Mouse (Mus musculus): ENCODE measurements around the gene Tpsg1.

The Tpsg1 gene

DNA sequence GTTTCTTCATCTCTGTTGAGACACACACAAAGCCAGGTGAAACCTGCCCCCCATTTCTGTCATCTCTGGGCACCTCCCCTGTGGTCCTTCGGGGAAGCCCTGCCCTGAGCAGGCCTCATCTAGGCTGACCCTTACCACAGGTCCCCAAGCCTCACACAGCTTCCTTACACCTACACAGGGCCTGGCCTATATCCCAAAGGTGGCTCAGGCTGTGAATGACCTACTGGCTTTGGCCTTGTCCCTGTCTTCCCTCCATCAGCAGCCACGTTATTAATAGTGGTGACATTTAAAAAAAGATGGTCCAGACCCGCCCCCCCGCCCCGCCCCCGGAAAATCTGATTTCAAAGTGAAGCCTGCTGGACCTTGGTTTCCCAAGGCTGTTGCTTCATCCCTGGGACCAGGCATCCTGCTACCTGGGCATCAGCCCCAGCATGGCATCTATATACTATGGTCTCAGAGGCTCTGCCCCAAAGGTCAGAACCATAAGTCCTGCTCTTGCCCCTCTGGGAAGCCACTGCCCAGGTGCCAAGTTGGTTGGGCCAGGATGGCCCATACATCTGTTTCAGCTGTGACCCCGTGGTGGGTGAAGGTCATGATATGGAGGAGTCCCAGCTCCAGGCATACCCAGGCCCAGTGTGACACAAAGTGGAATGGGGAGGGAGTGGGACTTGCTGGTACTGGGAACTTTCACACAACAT is 39.4 kb downstream of the Tpsg1 start:
- no peak for DNase-seq (ENCODE audit: low read depth)

GRCm38 (mm10) chr17:25409621-25410020 is 40.5 kb downstream of the Tpsg1 start:
- no peak for DNase-seq (ENCODE audit: low read depth)

DNA sequence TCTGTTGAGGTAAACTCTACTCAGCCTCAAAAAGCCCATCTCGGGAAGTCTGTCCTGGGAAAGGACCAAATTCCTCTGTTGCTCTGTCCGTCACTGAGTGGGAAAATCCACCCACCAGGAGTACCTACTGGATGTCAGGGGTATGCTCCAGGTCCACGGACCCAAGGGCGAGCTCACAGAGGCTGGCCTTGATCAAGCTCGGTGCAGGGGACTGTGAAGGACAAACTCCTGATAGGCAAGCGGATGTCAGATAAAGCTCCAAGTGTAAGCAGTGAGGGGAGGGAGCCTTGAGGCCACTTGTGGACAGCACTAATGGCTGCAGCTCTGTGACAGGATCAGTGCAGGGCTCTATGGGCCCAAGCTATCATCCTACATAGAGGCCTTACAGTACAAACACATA is 41.1 kb downstream of the Tpsg1 start:
- no peak for DNase-seq (ENCODE audit: low read depth)

DNA sequence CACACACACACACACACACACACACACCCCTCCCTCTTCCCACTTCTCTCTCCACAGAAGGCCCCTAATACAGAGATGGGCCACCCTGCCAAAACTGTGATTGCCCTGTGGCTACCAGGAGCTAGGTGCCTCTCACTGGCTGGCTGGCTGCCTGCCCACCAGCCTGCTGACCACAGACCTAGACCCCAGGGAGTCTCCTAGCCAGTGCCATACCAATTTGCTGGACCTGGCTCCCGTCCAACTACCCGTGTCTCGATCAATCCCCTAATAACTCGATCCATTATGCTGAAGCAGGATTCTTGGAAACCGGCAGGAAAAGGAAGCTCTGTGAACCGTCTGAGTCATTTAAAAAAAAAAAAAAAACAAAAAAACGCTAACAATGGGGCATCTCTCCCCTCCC is 41.7 kb downstream of the Tpsg1 start:
- no peak for DNase-seq (ENCODE audit: low read depth)

GRCm38 (mm10) chr17:25411251-25411650 is 42.2 kb downstream of the Tpsg1 start:
- no peak for DNase-seq (ENCODE audit: low read depth)

DNA sequence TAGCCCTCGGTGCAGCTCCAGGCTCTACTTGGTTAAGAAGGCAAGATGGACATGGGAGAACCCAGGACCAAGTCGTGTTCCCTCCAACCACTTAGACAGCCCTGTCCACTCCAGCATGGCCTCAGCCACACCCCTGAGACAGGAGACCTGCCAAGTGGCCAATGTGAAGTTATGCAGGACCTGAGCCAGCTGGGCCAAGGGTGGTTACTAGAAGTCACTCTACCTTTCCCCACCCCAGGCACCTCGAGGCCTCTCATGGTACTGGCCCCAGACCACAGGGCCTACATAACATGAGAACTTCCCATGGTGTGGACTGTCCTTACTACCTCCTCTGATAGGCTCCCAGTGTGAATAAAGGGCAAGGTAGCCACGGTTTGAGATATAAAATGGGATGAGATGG is 45.1 kb downstream of the Tpsg1 start:
- DNase-seq (ENCODE audit: low read depth) = no peak

DNA sequence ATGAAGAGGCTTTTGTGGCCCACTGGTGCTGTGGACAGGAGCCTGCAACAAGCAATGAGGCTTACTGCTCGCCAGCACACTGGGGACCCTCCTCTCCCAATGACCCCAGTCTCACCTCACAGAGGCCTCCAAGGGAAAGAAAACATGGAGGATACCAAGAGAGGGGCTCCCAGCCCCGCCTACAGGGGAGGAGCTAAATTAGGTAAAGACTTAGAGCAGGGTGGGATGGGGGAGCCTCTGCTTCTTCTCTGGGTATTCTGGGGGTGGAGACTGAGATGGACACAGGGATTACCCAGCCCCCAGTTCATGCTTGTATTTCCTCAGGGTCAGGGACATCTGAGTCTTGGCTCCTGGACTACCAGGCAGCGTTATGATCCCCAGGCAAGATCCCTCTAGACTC is 45.8 kb downstream of the Tpsg1 start:
- no peak for DNase-seq (ENCODE audit: low read depth)

DNA sequence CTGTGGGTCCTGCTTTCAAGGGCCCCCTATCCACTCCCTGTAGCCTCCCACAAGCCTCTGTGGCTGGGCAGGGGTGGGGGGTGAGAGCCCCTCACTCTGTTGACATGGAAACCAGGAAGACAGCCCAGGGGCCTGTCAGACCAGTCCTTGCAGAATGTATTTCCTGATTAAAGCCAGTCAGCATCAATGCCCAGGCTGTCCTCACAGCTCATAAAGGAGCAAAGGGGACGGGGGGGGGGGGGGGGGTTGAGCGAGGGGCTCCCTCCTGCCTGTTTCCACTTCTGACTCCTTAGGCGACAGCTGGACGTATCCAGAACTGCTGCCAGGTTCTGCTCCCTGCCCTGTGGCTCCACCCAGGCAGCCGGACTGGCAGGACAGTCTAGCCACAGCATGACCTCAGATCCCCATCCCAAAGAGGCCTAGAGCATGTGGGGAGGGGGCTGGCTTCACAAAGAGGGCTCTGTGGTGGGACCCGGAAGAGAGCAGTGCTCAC is 46.4 kb downstream of the Tpsg1 start:
- DNase-seq (ENCODE audit: low read depth) = no peak

- DNase-seq (ENCODE audit: low read depth) = no peak
Observed at GRCm38 (mm10) chr17:25416219-25416618, 47.1 kb downstream of the Tpsg1 start.

DNA sequence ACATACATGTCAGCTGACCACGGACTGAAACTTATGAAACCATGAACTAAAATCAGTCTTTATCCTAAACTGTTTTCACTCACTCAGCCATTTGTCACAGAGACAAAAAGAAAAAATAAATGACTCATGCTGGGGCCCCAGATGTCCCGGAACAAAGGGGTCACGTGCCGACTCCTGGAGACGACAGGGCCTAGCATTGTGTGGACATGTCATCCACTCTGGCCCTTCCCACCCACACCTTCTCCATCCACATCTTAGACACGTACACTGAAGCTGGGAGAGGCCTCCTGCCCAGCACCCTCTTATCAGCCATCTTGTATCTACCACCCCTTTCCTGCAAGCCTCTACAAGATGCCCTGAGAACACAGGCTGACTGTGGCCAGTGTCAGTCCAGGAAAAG is 48.9 kb downstream of the Tpsg1 start:
- DNase-seq (ENCODE audit: low read depth) = no peak

GRCm38 (mm10) chr17:25418926-25419325 is 49.9 kb downstream of the Tpsg1 start:
- DNase-seq (ENCODE audit: low read depth) = no peak

GRCm38 (mm10) chr17:25420998-25421397 is 51.9 kb downstream of the Tpsg1 start:
- DNase-seq (ENCODE audit: low read depth) = no peak
